Mouse (Mus musculus): ENCODE data around the gene Amer2. TPM values are rescaled to one million over a fixed set of nuclear protein-coding genes. Genes with fewer than 3 reads are reported as not detected.

Gene Amer2
- polyA plus RNA-seq, 1 experiment from 2014 or later, result 9.6 TPM

- peaks cover 69% of the 10 kb centered on the region for H3K27me3 ChIP-seq (ENCODE audit: poor library complexity, severe bottlenecking)
- H3K27ac ChIP-seq, result peak overlapping the region; percentile 93
- H3K4me3 ChIP-seq, result peak overlapping the region; percentile 79
- no peaks in the 10 kb centered on the region for H3K9me3 ChIP-seq
- peaks cover 57% of the 10 kb centered on the region for H3K4me1 ChIP-seq
- H3K36me3 ChIP-seq (replicated peaks), result peaks cover 16% of the 10 kb centered on the region
- WGBS, result under 1% methylated on average over 77 of the region's 77 CpGs
- peak; percentile 67 for DNase-seq (ENCODE audit: extremely low spot score, low spot score)
Observed at GRCm38 (mm10) chr14:60378566-60379322, 5.7 kb downstream of the Amer2 start.

DNA sequence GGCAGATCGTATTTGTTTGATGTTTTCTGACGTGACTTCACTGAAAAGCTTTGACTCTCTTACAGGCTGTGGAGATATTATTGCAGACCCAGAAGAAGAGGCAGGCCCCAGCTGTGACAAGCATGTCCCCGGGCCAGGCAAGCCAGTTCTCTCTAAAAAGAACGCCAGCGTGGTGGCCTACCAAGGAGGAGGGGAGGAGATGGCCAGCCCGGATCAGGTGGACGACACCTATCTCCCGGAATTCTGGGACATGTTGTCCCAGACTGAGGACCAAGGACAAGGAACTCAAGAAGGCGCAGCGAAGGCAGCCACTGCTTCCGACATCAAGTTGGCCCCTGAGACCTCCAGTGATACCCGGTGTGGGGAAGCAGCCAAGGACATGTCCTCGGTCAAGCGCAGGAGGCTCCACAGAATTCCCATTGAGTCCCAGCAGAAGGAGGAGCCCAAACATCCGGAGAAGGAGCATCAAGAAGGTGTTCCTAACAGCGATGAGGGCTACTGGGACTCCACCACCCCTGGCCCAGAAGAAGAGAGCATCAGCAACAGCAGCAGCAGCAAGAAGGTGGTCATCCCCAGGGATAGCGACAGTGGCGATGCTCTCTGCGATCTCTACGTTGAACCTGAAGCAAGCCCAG lies 6.4 kb downstream of the Amer2 start:
- peak; percentile 37 for DNase-seq (ENCODE audit: extremely low spot score, low spot score)
- H3K9me3 ChIP-seq, result no peaks in the 10 kb centered on the region
- 58% methylated on average over 20 of the region's 20 CpGs for WGBS
- H3K36me3 ChIP-seq (replicated peaks), result peaks cover 16% of the 10 kb centered on the region
- peak overlapping the region; percentile 93 for H3K27ac ChIP-seq
- peaks cover 64% of the 10 kb centered on the region for H3K4me1 ChIP-seq
- peaks cover 63% of the 10 kb centered on the region for H3K27me3 ChIP-seq (ENCODE audit: poor library complexity, severe bottlenecking)
- H3K4me3 ChIP-seq, result peak overlapping the region; percentile 79

- DNase-seq (ENCODE audit: extremely low spot score, low spot score), result no peak
- H3K27me3 ChIP-seq (ENCODE audit: poor library complexity, severe bottlenecking), result peaks cover 58% of the 10 kb centered on the region
- 87% methylated on average over 8 of the region's 8 CpGs for WGBS
- H3K27ac ChIP-seq, result no peak overlapping the region; the same call in 1 of the 2 replicates
- no peaks in the 10 kb centered on the region for H3K9me3 ChIP-seq
- H3K4me1 ChIP-seq, result peaks cover 69% of the 10 kb centered on the region
- peaks cover 16% of the 10 kb centered on the region for H3K36me3 ChIP-seq (replicated peaks)
- peak overlapping the region; percentile 79 for H3K4me3 ChIP-seq
Observed at GRCm38 (mm10) chr14:60379958-60380330, 6.9 kb downstream of the Amer2 start.

DNA sequence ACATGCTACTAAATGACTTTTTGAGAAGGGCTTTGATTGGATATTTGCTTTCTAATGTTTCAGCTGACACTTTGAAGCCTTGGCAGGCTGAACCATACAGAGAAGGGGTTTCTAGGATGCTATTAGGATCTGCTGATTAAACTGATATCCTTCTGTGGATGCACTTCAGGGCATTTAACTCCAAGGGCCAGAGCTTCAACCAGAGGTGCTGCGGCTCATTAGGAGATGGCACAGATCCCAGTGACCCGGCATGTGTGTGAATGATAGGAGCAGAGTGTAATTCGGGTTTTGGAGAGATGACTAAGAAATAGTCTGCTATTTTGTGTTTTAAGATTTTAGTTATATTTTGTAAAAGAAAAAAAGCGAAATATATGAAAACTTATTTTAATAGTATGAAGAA lies 8.6 kb downstream of the Amer2 start:
- Histone ChIP-seq H3K9me3 (no peaks in the 10 kb centered on the region), H3K4me1 (peaks cover 83% of the 10 kb centered on the region), H3K4me3 (peak overlapping the region; percentile 5; the same call in 1 of the 2 replicates), H3K36me3 (replicated peaks) (peaks cover 16% of the 10 kb centered on the region), H3K27me3 (ENCODE audit: poor library complexity, severe bottlenecking) (peaks cover 41% of the 10 kb centered on the region), H3K27ac (no peak overlapping the region)
- DNase-seq (ENCODE audit: extremely low spot score, low spot score), result no peak
- WGBS, result 92% methylated on average over 4 of the region's 4 CpGs

DNA sequence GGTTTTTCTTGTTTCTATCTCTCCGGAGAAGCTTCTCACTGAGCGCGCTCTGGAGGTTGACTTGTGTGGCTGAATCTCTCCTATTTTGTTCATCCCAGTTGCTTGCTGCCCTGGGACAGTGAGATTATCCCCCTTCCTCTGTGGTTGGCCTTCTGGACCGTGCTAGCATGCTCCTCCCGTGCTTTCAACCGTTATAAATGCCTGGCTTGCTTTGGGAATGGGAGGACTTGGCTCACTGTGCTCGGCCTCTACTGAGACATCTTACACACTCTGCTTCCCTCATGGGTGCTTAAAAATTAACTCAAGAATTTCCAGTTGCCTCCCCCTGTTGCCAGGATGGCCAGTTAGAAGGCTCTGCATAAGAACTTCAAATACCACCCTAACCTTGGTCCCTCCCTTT lies 10.8 kb downstream of the Amer2 start:
- Histone ChIP-seq H3K27me3 (ENCODE audit: poor library complexity, severe bottlenecking) (peaks cover 19% of the 10 kb centered on the region), H3K36me3 (replicated peaks) (peaks cover 16% of the 10 kb centered on the region), H3K9me3 (no peaks in the 10 kb centered on the region), H3K27ac (no peak overlapping the region), H3K4me1 (peaks cover 71% of the 10 kb centered on the region), H3K4me3 (no peak overlapping the region)
- WGBS, result 87% methylated on average over 7 of the region's 7 CpGs
- no peak for DNase-seq (ENCODE audit: extremely low spot score, low spot score)

- no peak for DNase-seq (ENCODE audit: extremely low spot score, low spot score)
- Histone ChIP-seq H3K4me1 (peaks cover 67% of the 10 kb centered on the region), H3K9me3 (no peaks in the 10 kb centered on the region), H3K36me3 (replicated peaks) (peaks cover 16% of the 10 kb centered on the region), H3K27me3 (ENCODE audit: poor library complexity, severe bottlenecking) (peaks cover 15% of the 10 kb centered on the region), H3K4me3 (no peak overlapping the region), H3K27ac (no peak overlapping the region)
- 93% methylated on average over 7 of the region's 7 CpGs for WGBS
Observed at GRCm38 (mm10) chr14:60384269-60384668, 11.2 kb downstream of the Amer2 start.

DNA sequence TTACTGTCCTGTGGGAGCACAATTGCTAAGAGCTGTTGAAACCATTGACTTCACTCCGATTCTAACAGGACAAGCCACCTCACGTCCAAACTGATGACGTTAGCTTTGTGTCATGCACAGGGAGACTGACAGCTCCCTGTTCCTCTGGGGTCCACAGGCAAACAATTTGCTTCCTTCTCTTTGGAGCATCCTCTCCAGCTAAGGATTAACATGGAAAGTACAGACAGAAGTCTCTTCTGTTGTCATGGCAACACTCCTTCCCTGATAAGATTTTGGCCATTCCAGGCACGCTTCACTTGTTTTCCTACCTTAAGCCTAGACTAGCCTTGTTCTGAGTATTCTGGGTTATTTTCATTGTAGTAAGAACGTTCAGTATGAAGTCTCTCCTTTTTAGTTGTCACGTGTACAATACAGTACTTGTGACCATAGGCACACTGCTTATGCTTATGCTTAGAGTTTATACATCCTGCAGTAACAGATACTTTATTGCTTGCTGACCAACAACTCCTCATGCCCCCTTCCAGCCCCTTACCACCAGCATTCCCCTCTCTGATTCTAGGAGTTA lies 12.1 kb downstream of the Amer2 start:
- WGBS, result 71% methylated on average over 6 of the region's 6 CpGs
- H3K27ac ChIP-seq, result no peak overlapping the region
- DNase-seq (ENCODE audit: extremely low spot score, low spot score), result no peak
- peaks cover 6% of the 10 kb centered on the region for H3K27me3 ChIP-seq (ENCODE audit: poor library complexity, severe bottlenecking)
- H3K4me1 ChIP-seq, result peaks cover 58% of the 10 kb centered on the region
- no peaks in the 10 kb centered on the region for H3K9me3 ChIP-seq
- H3K36me3 ChIP-seq (replicated peaks), result peaks cover 9% of the 10 kb centered on the region
- no peak overlapping the region for H3K4me3 ChIP-seq

- Histone ChIP-seq H3K9me3 (no peaks in the 10 kb centered on the region), H3K4me1 (peaks cover 43% of the 10 kb centered on the region), H3K27ac (no peak overlapping the region), H3K36me3 (replicated peaks) (peaks cover 7% of the 10 kb centered on the region; the same call in 1 of the 2 replicates), H3K27me3 (ENCODE audit: poor library complexity, severe bottlenecking) (no peaks in the 10 kb centered on the region), H3K4me3 (no peak overlapping the region)
- DNase-seq (ENCODE audit: extremely low spot score, low spot score), result no peak
- WGBS, result 88% methylated on average over 6 of the region's 6 CpGs
Observed at GRCm38 (mm10) chr14:60386591-60387501, 13.8 kb downstream of the Amer2 start.

GRCm38 (mm10) chr14:60388332-60388731 lies 15.3 kb downstream of the Amer2 start:
- Histone ChIP-seq H3K27ac (no peak overlapping the region), H3K4me1 (peaks cover 42% of the 10 kb centered on the region), H3K9me3 (no peaks in the 10 kb centered on the region), H3K4me3 (no peak overlapping the region), H3K27me3 (ENCODE audit: poor library complexity, severe bottlenecking) (no peaks in the 10 kb centered on the region), H3K36me3 (replicated peaks) (peaks cover under 1% of the 10 kb centered on the region; the same call in 1 of the 2 replicates)
- no peak for DNase-seq (ENCODE audit: extremely low spot score, low spot score)
- 83% methylated on average over 2 of the region's 2 CpGs for WGBS

DNA sequence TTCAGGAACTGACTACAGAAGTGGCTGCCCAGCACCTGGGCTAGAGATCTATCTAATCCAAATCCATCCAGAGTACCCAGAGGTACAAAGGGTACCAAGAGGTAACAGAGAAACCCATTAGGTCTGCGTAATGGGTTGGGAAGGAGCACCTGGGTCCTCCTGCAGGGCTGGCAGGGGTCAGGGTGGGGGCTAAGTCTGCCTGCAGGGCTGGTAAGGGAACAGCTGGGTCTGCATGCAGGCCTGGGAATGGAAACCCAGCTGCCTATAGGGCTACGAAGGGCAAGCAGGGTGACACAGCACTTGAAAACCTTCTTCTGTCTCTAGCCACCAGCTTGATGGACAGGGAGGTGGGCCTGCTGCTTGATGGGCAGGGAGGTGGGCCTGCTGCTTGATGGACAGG lies 19.1 kb downstream of the Amer2 start:
- WGBS, result 76% methylated on average over 2 of the region's 2 CpGs
- peaks cover 11% of the 10 kb centered on the region for H3K4me1 ChIP-seq
- H3K27ac ChIP-seq, result 0 out of 2 replicates have a peak overlapping the region, but pooled peaks have one; percentile 30
- DNase-seq (ENCODE audit: extremely low spot score, low spot score), result no peak
- H3K4me3 ChIP-seq, result no peak overlapping the region
- no peaks in the 10 kb centered on the region for H3K27me3 ChIP-seq (ENCODE audit: poor library complexity, severe bottlenecking)
- no peaks in the 10 kb centered on the region for H3K36me3 ChIP-seq (replicated peaks)
- H3K9me3 ChIP-seq, result no peaks in the 10 kb centered on the region

DNA sequence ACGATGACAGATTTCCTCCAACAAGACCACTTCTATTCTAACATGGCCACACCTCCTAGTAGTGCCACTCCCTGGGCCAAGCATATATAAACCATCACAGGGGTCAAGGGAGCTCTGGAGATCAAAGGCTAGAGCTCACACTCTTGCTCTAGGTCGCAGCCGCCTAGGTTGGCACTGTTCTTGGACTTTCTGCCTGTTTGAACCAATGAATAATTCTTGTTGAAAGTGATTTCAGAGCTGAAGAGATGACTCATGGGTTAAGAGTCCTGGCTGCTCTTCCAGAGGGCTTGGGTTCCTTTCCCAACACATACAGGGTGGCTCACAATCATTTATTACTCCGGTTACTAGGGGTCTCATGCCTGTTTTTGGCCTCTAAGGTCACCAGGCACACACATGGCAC lies 24.3 kb downstream of the Amer2 start:
- H3K4me1 ChIP-seq, result peaks cover 30% of the 10 kb centered on the region
- no peaks in the 10 kb centered on the region for H3K36me3 ChIP-seq (replicated peaks)
- H3K4me3 ChIP-seq, result no peak overlapping the region
- DNase-seq (ENCODE audit: extremely low spot score, low spot score), result no peak
- no peak overlapping the region for H3K27ac ChIP-seq
- 0 out of 2 replicates have a peak, but pooled peaks cover 4% of the 10 kb centered on the region for H3K27me3 ChIP-seq (ENCODE audit: poor library complexity, severe bottlenecking)
- H3K9me3 ChIP-seq, result no peaks in the 10 kb centered on the region
- 83% methylated on average over 4 of the region's 4 CpGs for WGBS

DNA sequence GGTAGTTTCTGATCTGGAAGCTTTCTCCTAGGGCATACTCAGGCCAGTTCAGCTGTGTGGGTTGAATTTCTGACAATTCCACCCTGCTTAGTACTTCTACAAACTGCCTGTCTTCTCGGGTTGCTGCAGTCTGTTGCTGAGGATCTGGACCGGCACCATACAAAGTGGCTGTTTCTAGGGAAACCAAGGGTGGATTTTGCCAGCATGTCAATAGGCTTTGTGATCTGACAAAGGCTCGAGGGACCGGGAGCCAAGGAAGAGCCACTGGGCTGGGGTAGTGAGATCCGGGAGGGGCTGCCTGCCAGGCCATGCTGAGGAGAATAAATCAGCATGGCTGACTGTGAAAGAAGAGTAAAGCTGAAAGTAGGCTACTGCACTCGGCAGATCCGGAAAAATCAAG lies 25.8 kb downstream of the Amer2 start:
- 18% methylated on average over 7 of the region's 7 CpGs for WGBS
- no peaks in the 10 kb centered on the region for H3K36me3 ChIP-seq (replicated peaks)
- H3K4me3 ChIP-seq, result peak overlapping the region; percentile 14; the same call in 1 of the 2 replicates
- 0 out of 2 replicates have a peak, but pooled peaks cover 4% of the 10 kb centered on the region for H3K27me3 ChIP-seq (ENCODE audit: poor library complexity, severe bottlenecking)
- H3K9me3 ChIP-seq, result no peaks in the 10 kb centered on the region
- H3K27ac ChIP-seq, result peak overlapping the region; percentile 77
- H3K4me1 ChIP-seq, result peaks cover 36% of the 10 kb centered on the region
- DNase-seq (ENCODE audit: extremely low spot score, low spot score), result no peak
